ENCODE assay signal across 12 mouse cellular contexts in the genomic region with DNA sequence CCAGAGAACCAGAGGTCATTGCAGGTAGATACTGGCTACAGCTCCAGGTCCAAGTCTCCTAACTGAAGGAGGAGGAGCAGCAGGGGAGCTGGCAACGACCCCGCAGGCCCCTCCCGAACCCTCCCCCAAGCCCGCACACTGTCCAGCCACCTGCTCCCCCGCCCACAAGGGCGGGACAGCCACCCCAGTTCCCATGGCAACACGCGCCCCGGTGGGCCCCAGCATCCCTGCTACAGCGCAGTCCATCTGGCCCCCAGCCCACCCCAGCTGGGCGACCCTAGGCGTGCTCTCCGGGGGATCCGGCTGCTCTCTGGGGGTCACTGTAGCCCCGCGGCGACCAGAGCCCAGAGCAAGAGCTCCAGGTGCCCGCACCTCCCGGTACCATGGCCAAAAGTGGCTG. TPM values are rescaled to one million over a fixed set of nuclear protein-coding genes. Genes with fewer than 3 reads are reported as not detected.
DNase-seq lines count a peak whose midpoint lies in the region; ATAC-seq and TF ChIP-seq lines count a peak whose summit lies in the region.
"Had no signal": no experiment of that assay in that cellular context is flagged by ENCODE, and none has a peak within 500 bp of the region (broad histone marks: within the 10 kb centered on the region; RNA-seq: fewer than 3 reads in every experiment).

No protein-coding gene starts in this region.

- no peak overlapping the region for H3K9ac ChIP-seq in kidney, postnatal 0 days (ENCODE audit: low read depth, low read length)
- peak overlapping the region; percentile 41; the same call in 1 of the 2 replicates for H3K9ac ChIP-seq in forebrain, embryonic 13.5 days
- no peak overlapping the region for H3K9ac ChIP-seq in neural tube, embryonic 11.5 days (ENCODE audit: low read length)
- H3K9ac ChIP-seq: lung, embryonic 15.5 days had no signal

- DNase-seq in cerebellum, postnatal 10 days = peak; percentile 45 to 68
- DNase-seq in cerebellum, adult 9-11 months = no peak
- no peak for DNase-seq in kidney, postnatal 0 days (ENCODE audit: low spot score)
- no peak for DNase-seq in kidney, postnatal 14 days
- peak; percentile 53 for DNase-seq in neural tube, embryonic 11.5 days (ENCODE audit: low spot score)
- DNase-seq in T-cell, adult 2 months (ENCODE audit: low spot score) = no peak
- DNase-seq in spleen, postnatal 10 days (ENCODE audit: low spot score in 2 of 2) = no peak
- DNase-seq: gastrocnemius, postnatal 25 days; thymus, postnatal 25 days had no signal

- no peak overlapping the region for H3K27ac ChIP-seq in kidney, postnatal 0 days
- H3K27ac ChIP-seq in forebrain, embryonic 13.5 days = 0 out of 2 replicates have a peak overlapping the region, but pooled peaks have one; percentile 32
- no peak overlapping the region for H3K27ac ChIP-seq in neural tube, embryonic 11.5 days (ENCODE audit: low read depth, low read length)
- H3K27ac ChIP-seq: lung, embryonic 15.5 days had no signal

- ATAC-seq in kidney, postnatal 0 days (replicated peaks; ENCODE audit: low FRiP score, low read depth) = no peak
- ATAC-seq in forebrain, embryonic 13.5 days = peak; percentile 22
- peak; percentile 56; the same call in 1 of the 2 replicates for ATAC-seq in neural tube, embryonic 11.5 days (ENCODE audit: insufficient read depth, low FRiP score, low TSS enrichment)

- H3K4me1 ChIP-seq in kidney, postnatal 0 days (replicated peaks; ENCODE audit: insufficient read depth, low read length) = peaks cover 18% of the 10 kb centered on the region; the same call in 1 of the 2 replicates
- H3K4me1 ChIP-seq in forebrain, embryonic 13.5 days = peaks cover 30% of the 10 kb centered on the region
- H3K4me1 ChIP-seq in neural tube, embryonic 11.5 days (ENCODE audit: control insufficient read depth, insufficient read depth, low read length) = peaks cover 20% of the 10 kb centered on the region

- WGBS in kidney, postnatal 0 days = 20% methylated on average over 18 of the region's 19 CpGs
- 1% methylated on average over 19 of the region's 19 CpGs for WGBS in forebrain, embryonic 13.5 days
- WGBS in neural tube, embryonic 11.5 days = 5% methylated on average over 19 of the region's 19 CpGs

- H3K4me2 ChIP-seq in kidney, postnatal 0 days (ENCODE audit: low read length) = 0 out of 2 replicates have a peak overlapping the region, but pooled peaks have one; percentile 9
- H3K4me2 ChIP-seq in forebrain, embryonic 13.5 days = peak overlapping the region; percentile 43
- peak overlapping the region; percentile 12; the same call in 1 of the 2 replicates for H3K4me2 ChIP-seq in neural tube, embryonic 11.5 days (ENCODE audit: low read depth)
- H3K4me2 ChIP-seq: lung, embryonic 15.5 days had no signal

- no peak for TF ChIP-seq CTCF in kidney, postnatal 0 days (IDR thresholded peaks at IDR 0.05; ENCODE audit: low read depth)

- H3K9me3 ChIP-seq in kidney, postnatal 0 days (replicated peaks; ENCODE audit: low read length) = no peaks in the 10 kb centered on the region
- H3K9me3 ChIP-seq in forebrain, embryonic 13.5 days (replicated peaks) = no peaks in the 10 kb centered on the region
- no peaks in the 10 kb centered on the region for H3K9me3 ChIP-seq in neural tube, embryonic 11.5 days (ENCODE audit: control insufficient read depth, low read length)
- H3K9me3 ChIP-seq: lung, embryonic 15.5 days had no signal

- H3K27me3 ChIP-seq in kidney, postnatal 0 days (ENCODE audit: insufficient read depth, low read length) = no peaks in the 10 kb centered on the region
- no peaks in the 10 kb centered on the region for H3K27me3 ChIP-seq in forebrain, embryonic 13.5 days
- H3K27me3 ChIP-seq in neural tube, embryonic 11.5 days (ENCODE audit: control insufficient read depth, insufficient read depth, low read length) = no peaks in the 10 kb centered on the region
- H3K27me3 ChIP-seq: lung, embryonic 15.5 days had no signal

- no peak overlapping the region for H3K4me3 ChIP-seq in kidney, postnatal 0 days (replicated peaks; ENCODE audit: low read depth, low read length)
- H3K4me3 ChIP-seq in forebrain, embryonic 13.5 days = no peak overlapping the region
- no peak overlapping the region for H3K4me3 ChIP-seq in neural tube, embryonic 11.5 days (ENCODE audit: low read depth, low read length)
- H3K4me3 ChIP-seq: lung, embryonic 15.5 days; myocyte had no signal

- H3K36me3 ChIP-seq in kidney, postnatal 0 days (ENCODE audit: insufficient read depth, low read length) = no peaks in the 10 kb centered on the region
- no peaks in the 10 kb centered on the region for H3K36me3 ChIP-seq in forebrain, embryonic 13.5 days (ENCODE audit: poor library complexity, severe bottlenecking)
- no peaks in the 10 kb centered on the region for H3K36me3 ChIP-seq in neural tube, embryonic 11.5 days (ENCODE audit: control insufficient read depth, insufficient read depth, low read length)
- H3K36me3 ChIP-seq: lung, embryonic 15.5 days had no signal

RNA-seq across cellular contexts. Expression of a gene that starts 51.0 kb away (rescaled TPM):
- 1.7 and 1.9 TPM in 2 replicates for polyA plus RNA-seq in kidney, postnatal 0 days (2015; fragmentation: Nextera tagmentation; extraction: Ambion mirVana)
- polyA plus RNA-seq in forebrain, embryonic 13.5 days (2015; fragmentation: Nextera tagmentation; extraction: Ambion mirVana) = 0.63 and 0.94 TPM in 2 replicates
- polyA plus RNA-seq in neural tube, embryonic 11.5 days (2014; fragmentation: Nextera tagmentation; extraction: Ambion mirVana) = 1.4 and 1.8 TPM in 2 replicates

RNA-seq across cellular contexts. Expression of a gene that starts 54.7 kb away (rescaled TPM):
- 62.6 and 68.3 TPM in 2 replicates for polyA plus RNA-seq in kidney, postnatal 0 days (2015; fragmentation: Nextera tagmentation; extraction: Ambion mirVana)
- polyA plus RNA-seq in forebrain, embryonic 13.5 days (2015; fragmentation: Nextera tagmentation; extraction: Ambion mirVana) = 168 and 173 TPM in 2 replicates
- polyA plus RNA-seq in neural tube, embryonic 11.5 days (2014; fragmentation: Nextera tagmentation; extraction: Ambion mirVana) = 142 and 145 TPM in 2 replicates

Comparison
In these comparisons a context has a peak if more than half of its experiments do, and no peak if none do; other contexts are left out.
1. DNase-seq: peak in cerebellum, postnatal 10 days (2 of 2) and neural tube, embryonic 11.5 days (single experiment); none in cerebellum, adult 9-11 months (single experiment), kidney, postnatal 0 days (single experiment), kidney, postnatal 14 days (single experiment), T-cell, adult 2 months (single experiment) and spleen, postnatal 10 days (0 of 2).
2. Peak in every context shown above with its lines, with median percentiles within 50 percentile points of each other: H3K4me2 ChIP-seq.